Mouse (Mus musculus) neural tube, embryonic 10.5 days (tissue): ENCODE results near the gene Gpr146.
"Not testable (repeated sequence)": the region's sequence is repeated elsewhere in the genome, so short reads cannot be mapped to it uniquely, and the experiment has no call there.

Source experiments
- DNase-seq: peaks from one replicate; pipeline ENCODE4 v3.0.0-alpha.2; 2017; ENCODE audit warnings: low spot score; ENCODE audit errors: extremely low spot score

Gene Gpr146

DNA sequence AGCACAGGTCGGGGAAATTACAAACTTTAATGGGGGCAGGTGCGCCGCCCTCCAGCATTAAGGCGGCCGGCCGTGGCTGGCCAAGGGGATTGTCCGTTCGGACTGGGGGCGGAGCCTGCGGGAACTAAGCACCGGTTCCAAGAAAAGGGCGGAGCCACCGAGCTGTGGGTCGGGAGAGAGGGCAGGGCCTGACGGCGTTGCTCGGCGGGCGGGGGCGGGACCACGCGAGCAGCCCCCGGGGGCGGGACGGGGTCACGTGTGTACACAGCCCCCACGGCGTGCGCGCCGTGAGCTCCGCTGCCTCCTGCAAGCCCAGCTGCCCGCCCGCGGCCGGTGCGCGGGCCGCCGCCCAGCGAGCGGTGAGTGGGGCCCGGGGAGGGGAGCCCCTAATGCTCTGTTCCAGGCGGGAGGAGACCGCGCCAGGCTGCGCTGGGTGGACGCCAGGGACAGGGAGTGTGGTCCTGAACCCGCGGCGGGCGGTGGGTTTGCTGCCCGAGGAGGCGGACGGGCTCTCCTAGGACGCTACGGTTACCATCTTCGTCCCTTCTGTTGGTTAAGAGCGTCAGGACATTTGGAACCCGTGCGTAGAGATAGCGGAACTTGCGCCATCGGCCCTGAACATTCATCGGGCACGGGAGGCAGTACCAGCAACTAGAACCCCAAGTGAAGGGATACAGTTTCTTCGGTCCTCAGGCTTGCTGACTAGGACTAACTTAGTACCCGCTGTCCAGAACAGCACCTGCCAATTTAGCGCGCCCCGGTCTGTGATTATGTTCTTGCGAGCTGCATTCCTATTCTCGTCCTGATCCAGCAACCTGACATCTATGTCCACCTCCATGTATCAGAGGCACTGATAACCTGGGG, 3.1 kb downstream of the Gpr146 start:
- peak; percentile 81 for DNase-seq

DNA sequence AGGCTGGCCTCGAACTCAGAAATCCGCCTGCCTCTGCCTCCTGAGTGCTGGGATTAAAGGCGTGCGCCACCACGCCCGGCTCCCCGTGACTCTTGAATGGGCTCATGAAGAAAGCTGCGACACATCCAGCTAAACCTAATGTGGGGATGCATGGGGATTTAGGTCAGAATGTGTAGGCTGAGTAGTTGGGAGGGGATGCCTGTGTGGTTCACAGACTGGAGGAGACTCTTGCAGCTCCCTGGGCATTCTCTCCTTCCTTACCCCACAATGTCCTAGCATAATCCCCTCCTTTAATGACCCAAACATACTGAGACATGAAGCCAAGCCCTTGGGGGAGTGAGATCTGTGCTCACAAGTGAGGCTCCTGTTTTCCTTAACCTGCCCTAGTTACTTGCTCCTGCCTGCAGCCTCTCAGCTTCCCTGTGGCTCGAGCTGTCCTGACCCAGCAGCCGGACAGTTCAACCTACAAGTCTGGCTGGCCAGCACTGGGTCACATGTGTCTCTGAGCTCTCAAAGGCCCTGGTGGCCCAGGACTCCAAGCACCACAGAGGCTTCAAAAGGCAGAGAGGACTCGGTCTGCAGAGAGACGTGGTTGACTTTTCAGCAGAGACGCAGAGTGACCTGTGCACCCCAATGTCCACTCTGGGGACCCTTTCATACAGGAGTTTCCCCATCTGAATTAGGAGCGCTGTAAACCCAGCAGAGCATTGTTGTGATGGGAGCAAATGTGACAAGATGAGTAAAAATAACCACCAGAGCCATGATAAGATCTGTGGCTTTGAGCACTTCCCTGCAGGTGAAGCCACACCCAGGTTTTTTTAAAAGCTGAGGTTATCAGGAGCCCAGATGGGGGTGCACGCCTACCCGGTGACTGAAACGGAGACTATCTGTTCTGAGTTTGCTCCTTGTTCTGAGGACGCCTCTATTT, 4.4 kb downstream of the Gpr146 start:
- no peak for DNase-seq

DNA sequence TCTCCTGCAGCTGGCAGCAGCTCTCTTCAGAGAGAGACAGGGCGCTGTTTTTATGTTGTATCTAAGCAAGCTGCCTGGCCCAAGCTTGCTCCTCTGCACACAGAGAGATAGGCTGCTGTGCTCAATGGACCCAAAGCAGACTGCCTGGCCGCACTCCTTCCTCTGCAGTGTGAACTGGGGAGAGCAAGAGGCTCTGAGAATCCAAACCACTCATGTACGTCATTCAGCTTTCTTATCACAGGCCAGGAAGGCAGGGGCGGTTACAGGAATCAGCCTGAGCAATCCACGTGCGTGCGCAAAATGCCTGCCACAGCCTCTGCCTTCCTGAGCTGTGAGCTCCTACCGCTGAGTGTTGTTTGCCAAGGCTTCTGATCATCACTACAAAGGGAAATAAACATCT, 5.3 kb downstream of the Gpr146 start:
- no peak for DNase-seq

DNA sequence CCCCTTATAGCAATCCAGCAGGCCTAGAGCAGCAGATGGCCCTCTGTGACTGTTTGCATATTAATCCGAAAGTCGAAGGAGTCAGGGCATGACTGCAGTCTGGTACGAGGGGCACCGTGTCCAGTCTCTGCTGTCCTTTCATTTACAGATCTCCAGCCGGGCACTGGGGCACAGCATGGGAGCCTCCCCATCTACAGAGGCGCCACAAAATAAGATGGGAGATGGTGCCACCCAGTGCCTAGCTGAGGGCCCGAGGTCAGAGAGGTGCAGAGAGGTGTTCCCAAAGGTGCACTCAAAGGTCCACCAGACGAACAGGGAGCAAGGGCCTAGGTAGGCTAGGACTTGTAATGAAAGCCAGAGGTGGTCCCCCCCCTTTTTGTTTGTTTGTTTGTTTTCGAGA, 5.7 kb downstream of the Gpr146 start:
- no peak for DNase-seq

DNA sequence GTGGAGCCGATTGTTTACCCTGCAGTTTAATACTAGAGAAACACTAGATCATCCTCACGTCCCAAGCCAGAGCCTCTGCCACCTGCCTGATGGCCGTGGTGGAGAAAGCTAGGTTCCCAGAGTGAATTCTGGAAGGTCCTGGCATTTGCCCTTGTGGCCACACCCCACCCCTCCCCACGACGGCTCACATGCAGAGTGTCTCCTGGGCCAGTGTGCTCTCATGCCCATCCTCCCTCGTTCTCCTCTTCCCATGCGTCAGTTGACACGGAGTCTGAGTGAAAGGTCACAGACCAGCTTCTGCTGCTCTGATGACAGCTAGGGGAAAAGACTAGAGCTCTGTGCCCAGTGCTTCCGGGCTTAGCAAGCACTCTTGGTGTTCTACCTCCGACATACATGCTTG, 7.0 kb downstream of the Gpr146 start:
- no peak for DNase-seq

DNA sequence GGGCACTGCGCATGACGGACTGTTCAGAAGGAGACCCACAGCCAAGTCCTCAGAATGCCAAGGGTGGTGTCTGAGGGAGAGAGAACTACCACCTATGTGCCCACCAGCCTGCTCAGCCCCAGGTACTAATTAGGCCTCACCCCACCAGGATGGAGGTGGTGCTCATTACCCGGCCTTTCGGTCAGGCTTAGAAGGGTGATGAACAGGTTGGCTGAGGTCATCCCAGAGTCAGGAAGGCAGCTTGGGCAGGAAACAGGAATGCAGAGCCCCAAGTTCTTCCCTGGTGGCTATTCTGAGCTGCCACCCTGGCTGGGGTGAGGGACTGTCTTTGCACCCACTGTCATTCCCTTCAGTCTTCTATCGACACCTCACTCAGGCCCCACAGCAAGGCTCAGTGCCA, 8.6 kb downstream of the Gpr146 start:
- no peak for DNase-seq

DNA sequence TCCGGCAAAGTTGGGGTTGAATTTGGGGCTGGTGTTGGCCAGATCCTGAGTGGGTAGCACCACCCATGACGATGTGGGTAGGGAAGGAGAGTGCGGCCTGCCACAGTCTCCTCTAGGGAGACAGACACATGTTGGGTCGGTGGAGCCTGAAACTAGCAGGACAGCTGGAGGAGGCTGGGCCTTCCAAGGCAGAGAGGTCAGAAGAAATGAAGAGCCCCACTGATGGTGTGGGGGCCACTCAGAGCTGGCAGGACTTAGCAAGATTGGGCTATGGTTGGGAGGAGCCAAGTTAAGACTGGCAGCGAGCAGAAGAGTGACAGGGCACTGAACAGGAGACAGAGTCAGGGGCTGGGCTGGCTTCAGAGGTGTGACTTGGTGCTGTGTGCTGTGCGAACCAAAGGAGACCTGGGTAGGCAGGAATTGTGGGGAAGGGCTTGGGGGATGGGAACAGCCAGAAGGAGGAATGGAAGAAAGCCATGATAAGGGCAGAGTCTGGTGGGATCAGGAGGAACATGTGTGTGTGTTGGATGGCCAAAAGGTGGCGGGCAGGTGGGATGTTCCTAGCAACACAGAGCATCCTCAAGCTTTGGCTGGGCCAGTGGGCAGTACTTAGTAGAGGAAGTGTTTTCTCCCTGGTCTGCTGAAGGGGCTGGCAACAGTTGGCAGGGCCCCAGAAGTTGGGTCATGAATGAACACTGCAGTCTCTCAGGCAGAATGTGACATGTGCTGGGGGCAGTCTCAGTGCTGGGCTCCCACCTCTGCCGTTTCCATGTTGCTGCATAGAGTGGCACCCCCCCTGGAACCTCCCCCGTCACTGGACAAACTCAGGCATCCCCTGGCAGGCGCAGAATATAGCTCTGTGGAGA, 10.1 kb downstream of the Gpr146 start:
- no peak for DNase-seq

DNA sequence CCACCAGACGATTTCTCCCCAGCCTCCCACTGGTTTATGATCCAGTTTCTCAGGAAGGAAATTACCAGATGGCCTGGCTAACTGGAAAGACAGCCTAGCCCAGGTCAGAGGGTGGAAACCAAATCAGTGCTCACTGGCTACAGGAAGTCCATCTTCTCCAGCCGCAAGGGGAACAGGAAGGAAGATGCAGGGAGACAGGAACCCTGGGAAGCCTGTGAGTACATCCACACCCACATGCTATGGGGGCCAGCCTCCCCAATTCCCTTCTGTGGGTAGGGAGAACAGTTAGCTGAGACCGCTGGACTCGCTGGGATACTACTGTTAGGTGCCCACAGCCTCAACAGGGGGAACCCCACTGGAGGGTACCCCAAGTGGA, 10.7 kb downstream of the Gpr146 start:
- no peak for DNase-seq

DNA sequence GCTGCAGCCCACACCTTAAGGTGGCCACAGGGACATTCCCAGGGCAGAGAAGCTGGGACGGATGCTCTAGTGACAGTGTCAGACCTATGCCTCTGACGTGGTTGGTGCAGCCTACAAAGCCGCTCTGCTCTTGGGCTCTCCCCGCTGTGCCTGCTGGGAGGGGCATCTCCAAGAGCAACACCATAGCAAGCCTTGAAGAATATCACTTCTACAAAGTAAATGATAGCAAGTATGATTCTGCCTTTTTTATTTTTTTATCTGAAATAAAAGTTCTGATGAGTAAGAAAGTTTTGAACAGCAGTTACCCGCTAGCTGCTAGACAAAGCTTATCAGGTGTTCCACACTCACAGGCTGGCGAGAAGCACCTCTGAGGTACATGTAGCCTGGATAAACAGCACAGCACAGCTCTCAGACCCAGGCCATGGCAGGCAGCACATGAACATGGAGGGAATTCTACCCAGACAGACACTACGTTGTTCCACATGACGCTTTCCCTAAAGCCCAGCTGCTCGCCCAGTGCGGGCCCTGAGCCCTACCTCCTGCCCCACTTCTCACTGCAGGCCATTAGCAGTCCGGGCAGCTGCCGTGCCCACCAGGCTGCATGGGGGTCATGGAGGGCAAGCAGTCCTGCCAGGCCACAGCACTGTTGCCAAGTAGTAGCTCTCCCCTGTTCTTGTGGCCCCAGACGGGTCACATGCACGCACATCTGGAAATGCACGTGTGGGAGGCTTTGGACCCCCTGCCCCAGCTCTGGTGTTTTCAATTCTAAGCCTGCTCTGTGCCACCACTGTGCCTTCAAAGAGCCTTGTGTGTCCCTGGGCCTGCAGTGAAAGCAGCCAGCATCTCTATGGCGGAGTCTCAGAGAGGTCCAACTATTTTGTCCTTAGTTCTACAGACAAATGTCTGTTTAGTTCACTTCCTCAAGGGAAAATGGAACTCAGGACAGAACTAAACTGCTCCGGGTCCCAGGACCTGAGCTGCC, 11.5 kb downstream of the Gpr146 start:
- DNase-seq: peak; percentile 33

DNA sequence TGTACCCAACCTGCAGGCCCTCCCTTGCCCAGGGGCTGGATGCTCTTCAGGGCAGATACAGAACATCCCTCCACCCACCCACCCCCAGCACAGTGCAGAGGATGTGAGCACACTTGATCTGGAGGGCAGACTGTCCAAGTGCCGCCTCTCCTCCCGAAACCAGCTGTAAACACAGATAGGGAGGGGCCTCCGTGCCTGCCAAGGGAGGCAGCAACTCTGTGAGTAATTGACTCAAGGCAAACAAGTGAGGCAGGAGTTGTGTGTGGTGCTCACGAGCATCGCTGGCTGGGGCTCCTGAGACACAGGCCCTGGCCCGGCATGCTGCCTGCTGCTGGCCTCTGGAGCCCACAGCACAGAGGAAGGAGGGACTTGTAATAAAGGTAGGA, 12.2 kb downstream of the Gpr146 start:
- peak; percentile 36 for DNase-seq

DNA sequence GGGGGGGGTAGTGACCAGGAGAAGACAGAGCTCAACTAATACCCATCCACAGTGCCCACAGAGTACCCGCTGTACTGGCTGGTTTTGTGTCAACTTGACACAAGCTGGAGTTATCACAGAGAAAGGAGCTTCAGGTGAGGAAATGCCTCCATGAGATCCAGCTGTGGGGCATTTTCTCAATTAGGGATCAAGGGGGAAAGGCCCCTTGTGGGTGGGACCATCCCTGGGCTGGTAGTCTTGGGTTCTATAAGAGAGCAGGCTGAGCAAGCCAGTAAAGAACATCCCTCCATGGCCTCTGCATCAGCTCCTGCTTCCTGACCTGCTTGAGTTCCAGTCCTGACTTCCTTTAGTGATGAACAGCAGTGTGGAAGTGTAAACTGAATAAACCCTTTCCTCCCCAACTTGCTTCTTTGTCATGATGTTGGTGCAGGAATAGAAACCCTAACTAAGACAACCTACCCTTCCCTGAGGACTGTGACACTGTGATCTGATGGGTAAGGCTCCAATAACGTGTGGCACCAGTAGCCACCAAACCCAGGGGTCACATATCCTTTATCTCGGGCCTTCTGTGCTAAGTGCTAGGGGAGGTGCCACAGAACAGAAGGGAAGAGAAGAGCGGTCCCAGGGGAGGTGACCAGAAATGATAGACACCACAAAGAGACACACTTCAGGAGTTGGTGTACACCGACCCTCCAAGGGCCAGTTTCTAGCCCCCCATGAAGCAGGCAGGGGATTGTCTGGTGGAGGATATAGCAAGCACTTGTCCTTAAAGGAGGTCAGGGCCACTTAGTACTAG, 13.0 kb downstream of the Gpr146 start:
- DNase-seq: not testable (repeated sequence)

DNA sequence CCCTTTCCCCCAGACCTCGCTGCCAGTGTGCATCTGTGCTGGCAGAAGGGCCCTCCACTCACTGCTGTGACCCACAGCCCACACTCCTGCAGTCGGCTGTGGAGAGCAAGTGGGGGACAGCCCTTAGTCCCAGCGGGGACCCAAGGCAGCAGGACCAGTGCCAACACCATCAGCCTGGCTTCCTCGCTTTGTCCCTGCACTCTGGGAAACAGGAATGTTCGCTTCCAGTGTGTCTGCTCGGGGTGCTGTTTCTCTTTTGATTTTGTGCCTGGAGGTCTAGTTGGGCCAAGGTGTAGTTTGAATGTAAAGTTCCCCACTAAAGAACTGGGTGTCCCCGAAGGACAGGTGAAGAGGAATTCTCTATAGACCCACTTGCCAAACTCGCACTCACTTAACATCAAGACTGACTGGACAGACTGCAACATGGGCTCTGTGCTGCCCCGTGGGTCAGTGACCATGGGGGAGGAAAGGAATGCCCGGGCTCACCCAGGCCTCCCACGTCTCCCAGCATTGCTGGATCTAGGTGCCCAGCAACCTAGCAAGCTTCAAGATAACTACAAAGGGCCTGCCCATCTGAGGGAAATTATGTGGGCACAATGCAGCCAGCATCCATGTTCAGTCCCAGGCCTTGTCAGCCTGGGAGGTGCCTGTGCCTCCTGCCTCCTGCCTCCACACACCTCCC, 14.0 kb downstream of the Gpr146 start:
- DNase-seq: no peak

DNA sequence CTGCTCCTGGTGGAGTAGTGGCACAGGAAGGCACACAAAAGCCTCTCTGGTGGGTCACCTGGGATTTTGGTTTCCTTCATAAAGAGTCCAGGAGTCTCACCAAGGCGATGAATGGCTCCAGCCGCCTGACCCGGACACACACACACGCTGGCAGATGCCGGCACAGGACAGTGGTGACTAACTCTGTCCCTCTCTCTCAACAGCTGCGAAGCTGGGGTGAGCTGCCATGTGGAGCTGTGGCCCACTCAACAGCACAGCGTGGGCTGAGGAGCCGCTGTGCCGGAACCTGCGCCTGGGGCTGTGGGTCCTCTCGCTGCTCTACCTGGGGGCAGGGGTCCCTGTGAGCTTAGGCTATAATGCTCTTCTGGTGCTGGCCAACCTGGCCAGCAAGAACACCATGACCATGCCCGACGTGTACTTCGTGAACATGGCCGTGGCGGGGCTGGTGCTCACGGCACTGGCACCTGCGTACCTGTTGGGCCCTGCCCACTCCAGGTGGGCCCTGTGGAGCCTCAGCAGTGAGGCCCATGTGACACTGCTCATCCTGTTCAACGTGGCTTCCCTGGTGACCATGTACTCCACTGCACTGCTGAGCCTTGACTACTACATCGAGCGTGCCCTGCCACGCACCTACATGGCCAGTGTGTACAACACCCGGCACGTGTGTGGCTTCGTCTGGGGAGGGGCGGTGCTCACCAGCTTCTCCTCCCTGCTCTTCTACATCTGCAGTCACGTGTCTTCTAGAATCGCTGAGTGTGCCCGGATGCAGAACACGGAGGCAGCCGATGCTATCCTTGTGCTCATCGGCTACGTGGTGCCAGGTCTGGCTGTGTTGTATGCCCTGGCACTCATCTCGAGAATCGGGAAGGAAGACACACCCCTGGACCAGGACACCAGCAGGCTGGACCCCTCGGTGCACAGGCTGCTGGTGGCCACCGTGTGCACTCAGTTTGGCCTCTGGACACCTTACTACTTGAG, 15.0 kb downstream of the Gpr146 start:
- no peak for DNase-seq

DNA sequence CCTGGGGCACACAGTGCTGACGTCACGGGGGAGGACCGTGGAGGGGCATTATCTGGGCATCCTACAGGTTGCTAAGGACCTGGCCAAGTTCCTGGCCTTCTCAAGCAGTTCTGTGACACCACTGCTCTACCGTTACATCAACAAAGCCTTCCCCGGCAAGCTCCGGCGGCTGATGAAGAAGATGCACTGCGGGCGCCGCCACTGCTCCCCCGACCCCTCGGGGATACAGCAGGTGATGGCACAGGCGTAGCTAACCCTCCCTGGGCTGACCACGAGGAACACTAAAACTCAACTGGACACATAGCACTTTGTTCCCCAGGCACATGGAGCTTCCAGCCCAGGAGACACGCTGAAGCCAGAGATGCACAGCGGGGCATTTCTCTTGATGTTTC, 15.7 kb downstream of the Gpr146 start:
- no peak for DNase-seq

DNA sequence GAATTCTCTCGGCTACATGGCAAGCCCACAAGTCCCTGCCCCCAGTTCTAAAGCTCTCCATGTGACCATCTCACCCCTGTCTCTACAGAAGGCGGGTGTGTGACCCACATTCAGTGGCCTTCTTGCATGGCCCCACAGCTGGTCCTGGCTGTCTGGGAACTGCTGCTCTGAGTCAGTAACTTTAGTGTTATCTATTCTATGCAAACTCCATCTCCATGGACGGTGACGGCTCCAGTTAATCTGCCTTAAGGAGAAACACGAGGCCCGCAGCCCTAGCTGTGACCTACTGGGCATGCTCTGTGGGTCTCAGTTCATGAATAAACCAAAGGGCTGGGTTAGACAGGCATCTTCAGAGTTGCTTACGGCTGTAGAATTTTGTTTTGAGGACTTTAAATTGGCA, 16.9 kb downstream of the Gpr146 start:
- no peak for DNase-seq

DNA sequence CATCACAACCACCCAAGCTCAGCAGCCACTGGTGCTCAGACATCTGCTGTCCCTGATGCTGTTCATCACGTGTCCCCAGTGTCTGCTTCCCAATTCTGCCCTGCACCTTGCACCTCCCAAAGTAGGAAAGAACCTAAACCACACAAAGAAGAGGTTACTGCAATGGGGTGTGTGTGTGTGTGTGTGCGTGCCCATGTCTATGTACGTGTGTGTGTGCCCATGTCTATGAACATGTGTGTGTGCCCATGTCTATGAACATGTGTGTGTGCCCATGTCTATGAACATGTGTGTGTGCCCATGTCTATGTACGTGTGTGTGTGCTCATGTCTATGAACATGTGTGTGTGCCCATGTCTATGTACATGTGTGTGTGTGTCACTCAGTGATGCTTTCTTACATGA, 18.0 kb downstream of the Gpr146 start:
- no peak for DNase-seq

DNA sequence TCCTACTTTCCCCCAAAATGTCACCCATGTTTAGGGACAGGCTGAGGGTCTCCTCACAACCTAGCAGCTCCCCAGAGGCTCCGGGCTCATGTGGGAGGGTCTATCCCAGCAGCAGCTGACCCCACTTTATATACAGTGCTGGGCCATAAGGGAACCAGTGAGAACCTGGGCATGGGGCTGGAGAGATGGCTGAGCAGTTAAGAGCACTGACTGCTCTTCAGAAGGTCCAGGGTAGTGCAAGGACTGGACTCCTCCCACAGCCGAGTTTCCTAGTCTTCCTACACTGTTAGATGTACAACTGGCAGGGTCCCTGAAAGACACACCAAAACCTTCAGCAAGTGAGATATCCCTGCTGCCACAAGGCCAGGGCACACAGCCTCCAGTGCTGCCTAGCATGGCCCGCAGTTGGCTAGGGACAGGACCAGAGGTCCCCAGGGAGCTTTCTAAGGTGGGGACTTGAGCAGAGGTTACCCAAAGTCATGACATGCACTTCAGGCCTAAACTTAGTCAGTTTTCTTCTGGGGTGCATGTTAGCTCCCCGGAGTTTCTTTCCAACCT, 19.9 kb downstream of the Gpr146 start:
- DNase-seq: no peak
